Mouse (Mus musculus): ENCODE measurements around the gene Robo2. TPM values are rescaled to one million over a fixed set of nuclear protein-coding genes. Genes with fewer than 3 reads are reported as not detected.

The Robo2 gene
- polyA plus RNA-seq, 1 experiment from 2014 or later = 31.1 TPM

DNA sequence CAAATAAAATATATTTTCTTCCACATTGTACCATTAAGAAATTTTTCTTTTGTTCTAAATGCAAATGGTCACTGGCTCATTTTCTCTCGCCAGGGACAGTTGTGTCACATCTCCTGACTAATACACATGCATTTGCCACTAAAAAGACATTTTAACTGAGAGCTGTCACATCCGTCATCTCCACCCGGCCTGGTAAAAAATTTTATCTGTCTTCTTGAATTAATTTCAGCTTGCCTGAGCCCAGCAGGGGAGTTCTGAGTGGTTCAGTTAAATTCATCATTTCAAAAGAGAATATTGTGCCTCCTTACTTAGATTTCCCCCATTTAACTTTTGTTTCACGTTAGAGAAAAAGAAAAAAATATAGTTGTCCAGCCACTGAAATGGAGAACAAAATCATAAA lies 98.4 kb downstream of the Robo2 start:
- no peak for DNase-seq (ENCODE audit: low spot score)
- WGBS = 50% methylated on average over 4 of the region's 4 CpGs

DNA sequence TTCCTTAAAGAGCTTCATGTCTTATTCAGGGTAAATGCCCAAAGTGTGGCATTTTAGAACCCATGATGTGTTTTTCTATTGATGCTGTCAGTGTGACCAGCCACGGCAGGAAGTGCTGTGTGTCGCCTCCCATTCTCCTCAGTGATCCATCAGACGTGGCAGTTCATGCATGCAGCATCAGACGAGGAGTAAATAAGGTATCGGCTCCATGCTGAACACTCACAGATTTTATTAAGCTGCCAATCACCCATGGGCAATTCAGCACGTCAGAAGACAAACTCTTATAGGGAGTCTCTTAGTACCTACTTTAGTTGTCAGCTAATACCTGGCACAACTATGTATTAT lies 104.1 kb downstream of the Robo2 start:
- no peak overlapping the region for H3K4me3 ChIP-seq (ENCODE audit: low read depth, low read length)
- no peak overlapping the region for H3K4me2 ChIP-seq (ENCODE audit: low read depth, low read length)
- H3K4me1 ChIP-seq (ENCODE audit: control insufficient read depth, insufficient read depth, low read length) = no peaks in the 10 kb centered on the region
- no peaks in the 10 kb centered on the region for H3K9me3 ChIP-seq (replicated peaks; ENCODE audit: control insufficient read depth, low read length)
- H3K36me3 ChIP-seq (replicated peaks; ENCODE audit: control insufficient read depth, insufficient read depth, low read depth, low read length) = no peaks in the 10 kb centered on the region
- no peak overlapping the region for H3K27ac ChIP-seq (replicated peaks; ENCODE audit: low read depth, low read length)
- DNase-seq (ENCODE audit: low spot score) = no peak
- 52% methylated on average over 6 of the region's 6 CpGs for WGBS
- no peak overlapping the region for H3K9ac ChIP-seq (replicated peaks; ENCODE audit: low read length)
- H3K27me3 ChIP-seq (ENCODE audit: control insufficient read depth, insufficient read depth, low read length) = no peaks in the 10 kb centered on the region
- ATAC-seq (replicated peaks; ENCODE audit: insufficient number of reproducible peaks, low FRiP score, low TSS enrichment, low read depth) = no peak

More for the DNA sequence above, 98.4 kb downstream of the Robo2 start:
- no peaks in the 10 kb centered on the region for H3K27me3 ChIP-seq (ENCODE audit: control insufficient read depth, insufficient read depth, low read length)
- H3K4me1 ChIP-seq (ENCODE audit: control insufficient read depth, insufficient read depth, low read length) = no peaks in the 10 kb centered on the region
- H3K36me3 ChIP-seq (replicated peaks; ENCODE audit: control insufficient read depth, insufficient read depth, low read depth, low read length) = no peaks in the 10 kb centered on the region
- H3K9me3 ChIP-seq (replicated peaks; ENCODE audit: control insufficient read depth, low read length) = no peaks in the 10 kb centered on the region
- no peak for ATAC-seq (replicated peaks; ENCODE audit: insufficient number of reproducible peaks, low FRiP score, low TSS enrichment, low read depth)
- no peak overlapping the region for H3K4me2 ChIP-seq (ENCODE audit: low read depth, low read length)
- no peak overlapping the region for H3K4me3 ChIP-seq (ENCODE audit: low read depth, low read length)
- no peak overlapping the region for H3K9ac ChIP-seq (replicated peaks; ENCODE audit: low read length)
- H3K27ac ChIP-seq (replicated peaks; ENCODE audit: low read depth, low read length) = no peak overlapping the region

DNA sequence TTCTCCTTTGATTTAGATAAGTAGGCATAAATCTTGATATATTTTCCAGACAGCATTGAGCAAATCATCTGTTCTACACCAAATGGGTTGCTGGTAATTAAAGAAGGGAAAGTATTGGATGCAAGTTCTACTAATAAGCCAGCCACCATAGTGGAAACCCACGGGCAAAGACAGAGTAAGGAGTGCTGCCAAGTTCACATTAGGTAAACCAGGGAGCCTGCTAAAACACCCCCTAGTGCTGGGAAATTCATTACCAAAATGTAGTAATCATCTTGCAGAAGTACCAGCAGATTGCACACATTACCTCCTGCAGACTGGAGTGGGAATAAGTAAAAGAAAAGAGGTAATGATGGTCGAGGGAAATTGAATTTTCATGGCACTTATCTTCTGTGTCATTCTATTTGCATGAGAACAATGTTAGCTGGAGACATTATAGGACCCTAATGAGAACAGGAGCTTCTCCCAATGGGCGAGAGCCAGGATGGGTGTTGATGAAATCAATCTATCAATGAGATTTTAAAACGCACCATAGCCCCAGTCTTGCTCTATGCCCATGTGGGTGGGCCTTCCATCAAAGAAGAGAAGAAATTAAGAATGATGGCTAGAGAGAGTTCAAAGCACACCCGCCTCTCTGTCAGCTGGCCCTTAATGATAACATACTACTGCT lies 104.6 kb downstream of the Robo2 start:
- no peak overlapping the region for H3K27ac ChIP-seq (replicated peaks; ENCODE audit: low read depth, low read length)
- H3K4me3 ChIP-seq (ENCODE audit: low read depth, low read length) = no peak overlapping the region
- 68% methylated on average over 5 of the region's 5 CpGs for WGBS
- no peaks in the 10 kb centered on the region for H3K9me3 ChIP-seq (replicated peaks; ENCODE audit: control insufficient read depth, low read length)
- H3K9ac ChIP-seq (replicated peaks; ENCODE audit: low read length) = no peak overlapping the region
- H3K36me3 ChIP-seq (replicated peaks; ENCODE audit: control insufficient read depth, insufficient read depth, low read depth, low read length) = no peaks in the 10 kb centered on the region
- no peak for ATAC-seq (replicated peaks; ENCODE audit: insufficient number of reproducible peaks, low FRiP score, low TSS enrichment, low read depth)
- no peaks in the 10 kb centered on the region for H3K4me1 ChIP-seq (ENCODE audit: control insufficient read depth, insufficient read depth, low read length)
- H3K27me3 ChIP-seq (ENCODE audit: control insufficient read depth, insufficient read depth, low read length) = no peaks in the 10 kb centered on the region
- no peak overlapping the region for H3K4me2 ChIP-seq (ENCODE audit: low read depth, low read length)
- DNase-seq (ENCODE audit: low spot score) = no peak

DNA sequence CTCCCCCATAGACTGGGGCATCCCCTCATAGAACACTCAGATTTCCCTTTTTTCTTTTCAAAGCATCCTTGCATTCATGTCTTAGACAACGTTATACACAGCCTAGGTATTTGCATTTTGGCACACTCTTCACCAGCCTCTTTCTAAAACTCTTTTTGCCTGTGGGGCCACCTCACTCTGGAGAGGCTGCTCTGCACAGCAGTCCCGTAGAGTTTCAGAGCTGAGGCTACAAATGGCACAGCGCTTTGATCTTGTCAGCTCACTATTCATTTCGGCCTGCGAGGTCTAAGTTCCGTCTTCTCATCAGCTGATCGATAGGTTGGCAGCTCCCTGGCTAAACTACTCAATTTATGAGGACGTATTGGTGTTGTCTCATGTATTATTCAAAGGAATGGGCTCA lies 123.7 kb downstream of the Robo2 start:
- Histone ChIP-seq H3K4me1 (ENCODE audit: control insufficient read depth, insufficient read depth, low read length) (no peaks in the 10 kb centered on the region), H3K27ac (replicated peaks; ENCODE audit: low read depth, low read length) (no peak overlapping the region), H3K9ac (replicated peaks; ENCODE audit: low read length) (no peak overlapping the region), H3K27me3 (ENCODE audit: control insufficient read depth, insufficient read depth, low read length) (no peaks in the 10 kb centered on the region), H3K36me3 (replicated peaks; ENCODE audit: control insufficient read depth, insufficient read depth, low read depth, low read length) (no peaks in the 10 kb centered on the region), H3K9me3 (replicated peaks; ENCODE audit: control insufficient read depth, low read length) (no peaks in the 10 kb centered on the region), H3K4me3 (ENCODE audit: low read depth, low read length) (no peak overlapping the region), H3K4me2 (ENCODE audit: low read depth, low read length) (no peak overlapping the region)
- 81% methylated on average over 8 of the region's 8 CpGs for WGBS
- no peak for ATAC-seq (replicated peaks; ENCODE audit: insufficient number of reproducible peaks, low FRiP score, low TSS enrichment, low read depth)
- DNase-seq (ENCODE audit: low spot score) = no peak

DNA sequence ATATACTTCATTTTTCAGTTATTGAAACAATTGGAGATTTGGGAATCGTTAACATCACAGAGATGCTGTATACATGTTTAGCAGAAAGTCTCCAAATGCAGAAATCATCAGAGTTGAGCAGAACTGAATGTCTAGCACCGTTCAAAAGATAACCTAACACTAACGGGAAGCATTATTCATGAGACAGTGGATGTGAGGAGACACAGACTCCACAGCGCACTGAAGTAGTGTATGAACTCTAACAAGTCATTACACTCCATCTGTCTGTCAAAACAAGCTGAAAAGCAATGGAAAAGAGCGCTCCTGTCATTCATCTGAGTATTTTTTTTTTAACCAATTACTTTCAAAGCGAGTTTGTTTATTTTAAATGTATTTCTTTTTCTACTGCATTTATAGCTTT lies 129.1 kb downstream of the Robo2 start:
- Histone ChIP-seq H3K4me3 (ENCODE audit: low read depth, low read length) (no peak overlapping the region), H3K9ac (replicated peaks; ENCODE audit: low read length) (no peak overlapping the region)
- WGBS = 68% methylated on average over 6 of the region's 6 CpGs

DNA sequence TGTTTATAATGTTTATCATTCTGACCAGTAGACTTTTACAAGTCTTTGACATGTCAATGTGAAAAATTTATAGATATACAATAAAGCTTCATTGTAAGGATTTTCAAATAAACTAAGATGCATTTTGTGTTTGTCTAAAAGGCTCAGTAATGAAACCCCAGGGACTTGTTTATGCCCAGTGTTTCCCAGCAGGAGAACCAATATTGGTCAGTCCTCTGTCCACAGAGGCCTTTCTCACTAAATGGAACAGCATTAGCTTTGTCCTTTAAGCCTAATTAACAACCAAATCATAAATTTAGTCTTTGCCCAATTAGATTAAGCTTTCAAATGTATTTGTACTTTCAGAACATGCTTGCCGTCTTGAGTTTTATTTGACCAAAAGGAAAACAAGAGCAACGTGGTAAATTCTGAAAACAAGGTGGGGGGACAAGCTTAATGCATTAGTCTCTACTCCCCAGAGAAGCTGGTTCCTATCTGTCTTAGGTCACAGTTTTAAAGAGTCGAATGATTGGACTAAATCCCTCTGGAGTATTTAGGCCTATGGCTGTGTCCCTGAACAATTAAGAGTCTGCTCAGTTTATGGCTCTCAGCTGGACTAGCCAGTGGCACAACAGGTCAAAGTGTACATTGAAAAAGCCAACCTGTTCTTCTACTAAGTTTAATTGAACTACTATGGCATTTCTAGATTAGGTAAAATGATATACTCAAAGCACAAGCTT lies 134.6 kb downstream of the Robo2 start:
- DNase-seq (ENCODE audit: low spot score) = no peak
- H3K36me3 ChIP-seq (replicated peaks; ENCODE audit: control insufficient read depth, insufficient read depth, low read depth, low read length) = no peaks in the 10 kb centered on the region
- no peak overlapping the region for H3K27ac ChIP-seq (replicated peaks; ENCODE audit: low read depth, low read length)
- 58% methylated on average over 3 of the region's 3 CpGs for WGBS
- peaks cover 2% of the 10 kb centered on the region; the same call in 1 of the 2 replicates for H3K4me1 ChIP-seq (ENCODE audit: control insufficient read depth, insufficient read depth, low read length)
- ATAC-seq (replicated peaks; ENCODE audit: insufficient number of reproducible peaks, low FRiP score, low TSS enrichment, low read depth) = no peak
- H3K9me3 ChIP-seq (replicated peaks; ENCODE audit: control insufficient read depth, low read length) = no peaks in the 10 kb centered on the region
- no peaks in the 10 kb centered on the region for H3K27me3 ChIP-seq (ENCODE audit: control insufficient read depth, insufficient read depth, low read length)
- no peak overlapping the region for H3K4me2 ChIP-seq (ENCODE audit: low read depth, low read length)
- H3K9ac ChIP-seq (replicated peaks; ENCODE audit: low read length) = no peak overlapping the region
- H3K4me3 ChIP-seq (ENCODE audit: low read depth, low read length) = no peak overlapping the region

More for the DNA sequence above, 129.1 kb downstream of the Robo2 start:
- Histone ChIP-seq H3K27ac (replicated peaks; ENCODE audit: low read depth, low read length) (no peak overlapping the region), H3K4me2 (ENCODE audit: low read depth, low read length) (no peak overlapping the region), H3K36me3 (replicated peaks; ENCODE audit: control insufficient read depth, insufficient read depth, low read depth, low read length) (no peaks in the 10 kb centered on the region), H3K27me3 (ENCODE audit: control insufficient read depth, insufficient read depth, low read length) (no peaks in the 10 kb centered on the region), H3K9me3 (replicated peaks; ENCODE audit: control insufficient read depth, low read length) (no peaks in the 10 kb centered on the region), H3K4me1 (ENCODE audit: control insufficient read depth, insufficient read depth, low read length) (peaks cover 2% of the 10 kb centered on the region; the same call in 1 of the 2 replicates)
- no peak for DNase-seq (ENCODE audit: low spot score)
- ATAC-seq (replicated peaks; ENCODE audit: insufficient number of reproducible peaks, low FRiP score, low TSS enrichment, low read depth) = no peak

DNA sequence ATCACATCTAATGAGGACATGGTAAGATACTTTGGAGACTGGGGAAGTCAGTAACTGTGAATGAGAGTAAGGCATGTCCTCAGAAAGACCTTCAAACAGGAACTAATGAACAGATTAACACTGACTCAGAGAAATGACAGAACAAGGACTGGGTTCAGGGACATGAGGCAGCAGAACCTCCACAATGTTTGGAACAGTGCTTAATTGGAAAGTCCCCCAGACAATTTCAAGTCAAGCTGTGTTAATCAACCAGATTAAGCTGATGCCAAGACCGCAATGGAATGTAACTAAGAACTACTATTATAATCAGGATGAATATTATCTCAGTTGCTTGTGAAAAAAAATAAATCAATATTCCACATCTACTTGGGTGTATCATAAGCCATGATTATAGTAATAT lies 137.0 kb downstream of the Robo2 start:
- no peak for ATAC-seq (replicated peaks; ENCODE audit: insufficient number of reproducible peaks, low FRiP score, low TSS enrichment, low read depth)

DNA sequence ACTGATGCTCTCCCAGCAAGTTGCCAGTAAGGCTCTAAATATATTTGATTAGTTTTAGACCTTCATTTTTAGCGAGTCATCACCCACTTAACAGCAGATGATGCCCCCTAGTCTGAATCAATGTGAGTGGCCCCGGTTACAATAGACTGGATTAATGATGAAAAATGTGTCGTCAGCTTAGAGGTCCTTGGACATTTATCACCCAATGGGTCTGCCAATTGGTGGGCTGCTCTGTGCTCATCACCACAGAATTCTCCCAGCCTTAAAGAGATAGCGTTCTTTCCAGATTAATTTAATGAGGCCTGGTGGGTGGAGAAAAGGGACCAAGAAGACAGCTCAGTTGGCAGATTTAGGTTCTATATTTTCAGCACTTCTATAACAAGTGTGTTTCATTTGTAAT lies 138.6 kb downstream of the Robo2 start:
- Histone ChIP-seq H3K4me1 (ENCODE audit: control insufficient read depth, insufficient read depth, low read length) (no peaks in the 10 kb centered on the region), H3K27ac (replicated peaks; ENCODE audit: low read depth, low read length) (no peak overlapping the region), H3K9ac (replicated peaks; ENCODE audit: low read length) (no peak overlapping the region), H3K9me3 (replicated peaks; ENCODE audit: control insufficient read depth, low read length) (no peaks in the 10 kb centered on the region), H3K27me3 (ENCODE audit: control insufficient read depth, insufficient read depth, low read length) (no peaks in the 10 kb centered on the region), H3K36me3 (replicated peaks; ENCODE audit: control insufficient read depth, insufficient read depth, low read depth, low read length) (no peaks in the 10 kb centered on the region), H3K4me3 (ENCODE audit: low read depth, low read length) (no peak overlapping the region), H3K4me2 (ENCODE audit: low read depth, low read length) (no peak overlapping the region)
- ATAC-seq (replicated peaks; ENCODE audit: insufficient number of reproducible peaks, low FRiP score, low TSS enrichment, low read depth) = no peak
- 87% methylated on average over 4 of the region's 4 CpGs for WGBS
- no peak for DNase-seq (ENCODE audit: low spot score)

More for the DNA sequence above, 137.0 kb downstream of the Robo2 start:
- no peak overlapping the region for H3K9ac ChIP-seq (replicated peaks; ENCODE audit: low read length)
- H3K27me3 ChIP-seq (ENCODE audit: control insufficient read depth, insufficient read depth, low read length) = no peaks in the 10 kb centered on the region
- WGBS = 86% methylated on average over 1 of the region's 1 CpGs
- no peaks in the 10 kb centered on the region for H3K9me3 ChIP-seq (replicated peaks; ENCODE audit: control insufficient read depth, low read length)
- DNase-seq (ENCODE audit: low spot score) = no peak
- H3K27ac ChIP-seq (replicated peaks; ENCODE audit: low read depth, low read length) = no peak overlapping the region
- H3K4me1 ChIP-seq (ENCODE audit: control insufficient read depth, insufficient read depth, low read length) = no peaks in the 10 kb centered on the region
- no peak overlapping the region for H3K4me2 ChIP-seq (ENCODE audit: low read depth, low read length)
- no peak overlapping the region for H3K4me3 ChIP-seq (ENCODE audit: low read depth, low read length)
- no peaks in the 10 kb centered on the region for H3K36me3 ChIP-seq (replicated peaks; ENCODE audit: control insufficient read depth, insufficient read depth, low read depth, low read length)
